Mouse (Mus musculus) hindbrain, embryonic 11.5 days (tissue): ENCODE measurements around the gene Gpc3. TPM values are rescaled to one million over a fixed set of nuclear protein-coding genes. Genes with fewer than 3 reads are reported as not detected.

Source experiments
- ATAC-seq: fragments of 200-750 bp; cut with Nextera tagmentation; 2 replicates; pipeline ENCODE4 v1.8.0; 2017; ENCODE audit warnings: mild to moderate bottlenecking, moderate TSS enrichment, moderate library complexity; ENCODE audit not compliant: low FRiP score
- DNase-seq: peaks from one replicate; pipeline ENCODE4 v3.0.0-alpha.2; 2015; ENCODE audit warnings: low spot score
- H3K27ac ChIP-seq: fragments of 300-500 bp; sonication (generic); 2 replicates; pipeline ENCODE4 v1.5.1; 2014; ENCODE audit warnings: mild to moderate bottlenecking, low read depth, low read length
- H3K27me3 ChIP-seq: fragments of 300-500 bp; sonication (generic); 2 replicates; pipeline ENCODE4 v1.6.1; 2014; ENCODE audit warnings: mild to moderate bottlenecking, low read length, moderate library complexity, mixed read lengths; ENCODE audit not compliant: control insufficient read depth, insufficient read depth
- H3K36me3 ChIP-seq: fragments of 300-500 bp; sonication (generic); 2 replicates; pipeline ENCODE4 v1.6.1; 2014; ENCODE audit warnings: mild to moderate bottlenecking, low read length, moderate library complexity, mixed read lengths; ENCODE audit not compliant: control insufficient read depth, insufficient read depth
- H3K4me1 ChIP-seq: fragments of 300-500 bp; sonication (generic); replicated peaks from 2 replicates; pipeline ENCODE4 v1.6.1; 2014; ENCODE audit warnings: low read length, mixed read lengths; ENCODE audit not compliant: control insufficient read depth, insufficient read depth
- H3K4me2 ChIP-seq: fragments of 300-500 bp; sonication (generic); replicated peaks from 2 replicates; pipeline ENCODE4 v1.6.1; 2014; ENCODE audit warnings: mild to moderate bottlenecking, low read depth, low read length
- H3K4me3 ChIP-seq: fragments of 300-500 bp; sonication (generic); 2 replicates; pipeline ENCODE4 v1.5.1; 2014; ENCODE audit warnings: low read depth, low read length
- H3K9ac ChIP-seq: fragments of 300-500 bp; sonication (generic); 2 replicates; pipeline ENCODE4 v1.6.1; 2014; ENCODE audit warnings: low read depth, low read length
- H3K9me3 ChIP-seq: fragments of 300-500 bp; sonication (generic); 2 replicates; pipeline ENCODE4 v1.6.1; 2016; ENCODE audit warnings: low read length; ENCODE audit not compliant: control insufficient read depth
- WGBS: fragments of 180-500 bp; shearing (Covaris S2); extraction: QIAGEN DNeasy Blood & Tissue Kit; methylation state at CpG from one replicate; pipeline ENCODE4 v1.1.7; 2014; 5-methylcytosine and 5-hydroxymethylcytosine counted together
- polyA plus RNA-seq: library from polyadenylated mRNA; unstranded; fragments of >200 nt; fragmentation: Nextera tagmentation; extraction: Ambion mirVana; gene quantifications from 2 replicates; pipeline ENCODE4 v1.2.1, GENCODE M21; 2014

The Gpc3 gene
- polyA plus RNA-seq, 1 experiment from 2014 or later = 338 TPM

GRCm38 (mm10) chrX:52489461-52489860 lies 124.3 kb downstream of the Gpc3 start:
- DNase-seq = no peak
- WGBS = 75% methylated on average over 4 of the region's 4 CpGs

GRCm38 (mm10) chrX:52455074-52455588 lies 158.6 kb downstream of the Gpc3 start:
- no peaks in the 10 kb centered on the region for H3K4me1 ChIP-seq
- no peak overlapping the region for H3K4me2 ChIP-seq
- H3K4me3 ChIP-seq = no peak overlapping the region
- H3K9ac ChIP-seq = no peak overlapping the region
- ATAC-seq = no peak
- no peak for DNase-seq
- H3K36me3 ChIP-seq = no peaks in the 10 kb centered on the region
- no peaks in the 10 kb centered on the region; the same call in 1 of the 2 replicates for H3K27me3 ChIP-seq
- no peak overlapping the region for H3K27ac ChIP-seq
- H3K9me3 ChIP-seq = no peaks in the 10 kb centered on the region
- 58% methylated on average over 5 of the region's 5 CpGs for WGBS

More at GRCm38 (mm10) chrX:52489461-52489860, 124.3 kb downstream of the Gpc3 start:
- Histone ChIP-seq H3K4me3 (no peak overlapping the region), H3K27ac (no peak overlapping the region), H3K4me1 (no peaks in the 10 kb centered on the region), H3K36me3 (no peaks in the 10 kb centered on the region), H3K4me2 (no peak overlapping the region), H3K9me3 (no peaks in the 10 kb centered on the region), H3K27me3 (no peaks in the 10 kb centered on the region), H3K9ac (no peak overlapping the region)
- no peak for ATAC-seq

DNA sequence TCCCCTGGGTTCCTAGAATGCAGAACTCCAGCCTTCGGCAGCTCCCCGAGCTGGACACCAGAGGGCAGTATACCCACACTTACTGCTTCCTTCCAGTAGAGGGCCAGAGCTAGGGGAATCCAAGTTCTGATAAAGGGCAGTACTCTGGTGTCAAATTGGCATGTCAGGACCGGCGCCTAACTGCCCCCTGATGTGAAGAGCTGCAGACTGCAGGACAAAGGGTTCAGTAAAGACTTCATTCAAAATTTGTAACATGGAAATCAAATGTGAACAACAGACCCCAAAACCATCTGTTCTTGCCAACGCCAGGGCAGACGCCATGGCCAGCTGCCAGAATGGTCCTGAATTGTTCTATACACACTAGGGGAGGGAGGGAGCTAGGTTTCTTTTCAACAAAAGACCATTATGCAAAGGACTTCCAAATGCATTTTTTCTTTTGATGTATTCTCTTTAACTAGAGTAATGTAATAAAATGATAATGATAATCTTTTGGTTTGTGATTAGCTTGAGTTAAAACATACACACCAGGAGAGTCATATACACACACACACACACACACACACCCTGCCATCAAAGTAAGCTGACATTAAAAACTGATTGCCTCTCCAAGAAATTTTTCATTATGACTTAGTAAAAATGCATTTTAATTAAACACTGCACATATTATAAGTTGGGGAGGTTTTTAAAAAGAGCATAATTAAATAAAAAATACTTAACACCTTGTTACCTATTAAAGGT lies 160.1 kb downstream of the Gpc3 start:
- no peaks in the 10 kb centered on the region; the same call in 1 of the 2 replicates for H3K27me3 ChIP-seq
- no peak overlapping the region for H3K27ac ChIP-seq
- H3K9me3 ChIP-seq = no peaks in the 10 kb centered on the region
- ATAC-seq (peak; percentile 93), DNase-seq (peak; percentile 84)
- 29% methylated on average over 6 of the region's 6 CpGs for WGBS
- no peak overlapping the region for H3K4me2 ChIP-seq
- no peak overlapping the region for H3K9ac ChIP-seq
- no peak overlapping the region for H3K4me3 ChIP-seq
- no peaks in the 10 kb centered on the region for H3K4me1 ChIP-seq
- H3K36me3 ChIP-seq = no peaks in the 10 kb centered on the region

GRCm38 (mm10) chrX:52449177-52449576 lies 164.6 kb downstream of the Gpc3 start:
- DNase-seq (no peak), ATAC-seq (no peak)
- 63% methylated on average over 2 of the region's 2 CpGs for WGBS
- Histone ChIP-seq H3K9me3 (no peaks in the 10 kb centered on the region), H3K36me3 (no peaks in the 10 kb centered on the region), H3K27me3 (no peaks in the 10 kb centered on the region; the same call in 1 of the 2 replicates), H3K27ac (no peak overlapping the region), H3K9ac (no peak overlapping the region), H3K4me3 (no peak overlapping the region), H3K4me1 (no peaks in the 10 kb centered on the region), H3K4me2 (no peak overlapping the region)

GRCm38 (mm10) chrX:52448496-52448895 lies 165.3 kb downstream of the Gpc3 start:
- DNase-seq (no peak), ATAC-seq (no peak)
- 33% methylated on average over 3 of the region's 3 CpGs for WGBS

DNA sequence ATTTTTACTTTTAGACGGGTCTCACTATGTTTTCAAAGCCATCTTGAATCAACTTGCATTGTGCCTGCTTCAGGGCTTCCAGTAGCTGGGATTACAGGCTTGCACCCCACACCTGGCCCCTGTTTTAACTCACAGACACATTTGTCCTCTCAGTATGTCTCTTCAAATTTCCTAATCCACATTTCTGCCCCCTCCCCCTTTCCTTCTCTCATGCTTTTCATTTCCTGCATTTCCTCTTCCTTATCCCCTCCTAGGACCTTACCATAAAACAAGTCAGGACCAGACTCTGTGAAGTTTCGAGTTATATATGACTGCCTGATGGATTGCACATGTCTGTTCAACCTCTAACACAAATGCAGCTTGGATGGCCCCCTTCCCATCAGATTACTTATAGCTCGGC lies 167.2 kb downstream of the Gpc3 start:
- Histone ChIP-seq H3K27ac (no peak overlapping the region), H3K9ac (no peak overlapping the region), H3K36me3 (no peaks in the 10 kb centered on the region), H3K4me2 (no peak overlapping the region), H3K27me3 (no peaks in the 10 kb centered on the region; the same call in 1 of the 2 replicates), H3K4me3 (no peak overlapping the region), H3K9me3 (no peaks in the 10 kb centered on the region), H3K4me1 (no peaks in the 10 kb centered on the region)
- WGBS = 68% methylated on average over 3 of the region's 3 CpGs
- no peak for DNase-seq
- ATAC-seq = no peak

More at GRCm38 (mm10) chrX:52448496-52448895, 165.3 kb downstream of the Gpc3 start:
- Histone ChIP-seq H3K4me2 (no peak overlapping the region), H3K27ac (no peak overlapping the region), H3K36me3 (no peaks in the 10 kb centered on the region), H3K4me3 (no peak overlapping the region), H3K27me3 (no peaks in the 10 kb centered on the region; the same call in 1 of the 2 replicates), H3K9ac (no peak overlapping the region), H3K4me1 (no peaks in the 10 kb centered on the region), H3K9me3 (no peaks in the 10 kb centered on the region)

DNA sequence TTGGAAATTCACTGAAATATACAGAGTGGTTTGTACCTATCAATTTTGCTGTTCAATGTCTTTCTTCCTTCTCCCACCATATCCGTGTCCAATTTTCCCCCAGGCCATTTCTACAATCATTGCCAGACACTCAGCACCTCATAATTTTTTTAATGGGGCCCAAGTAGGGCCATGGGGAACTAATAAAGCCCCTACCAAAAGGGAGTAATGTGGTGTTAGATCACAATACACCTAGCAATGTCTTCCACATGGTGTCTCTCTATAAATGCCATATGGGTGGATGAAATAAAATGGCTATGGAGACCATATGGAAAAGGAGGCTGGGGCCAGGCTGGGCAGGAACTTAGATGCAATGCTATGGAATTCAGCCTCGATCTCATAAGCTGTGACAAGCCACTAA lies 168.8 kb downstream of the Gpc3 start:
- Histone ChIP-seq H3K27me3 (no peaks in the 10 kb centered on the region), H3K27ac (no peak overlapping the region), H3K4me1 (no peaks in the 10 kb centered on the region), H3K9ac (no peak overlapping the region), H3K4me3 (no peak overlapping the region), H3K9me3 (no peaks in the 10 kb centered on the region), H3K4me2 (no peak overlapping the region), H3K36me3 (no peaks in the 10 kb centered on the region)
- DNase-seq (no peak), ATAC-seq (no peak)
- 71% methylated on average over 2 of the region's 2 CpGs for WGBS

DNA sequence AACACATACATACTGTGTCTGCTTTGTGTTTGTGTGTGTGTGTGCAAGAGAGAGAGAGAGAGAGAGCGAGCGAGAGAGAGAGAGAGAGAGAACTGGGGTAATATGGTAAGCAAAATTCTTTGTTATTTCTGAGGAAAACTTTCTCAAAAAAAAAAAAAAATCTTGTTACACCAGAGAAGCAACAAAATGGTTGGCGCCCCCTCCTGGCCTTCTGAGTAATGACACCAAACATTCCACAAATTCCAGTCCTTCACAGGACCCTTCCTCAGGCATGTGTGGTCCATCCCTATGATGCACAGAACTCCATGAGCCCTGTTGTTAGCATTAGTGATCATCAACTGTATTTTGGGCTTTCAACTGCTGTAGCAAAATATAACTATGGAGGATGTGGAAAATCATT lies 172.0 kb downstream of the Gpc3 start:
- no peak overlapping the region for H3K27ac ChIP-seq
- no peaks in the 10 kb centered on the region for H3K36me3 ChIP-seq
- no peak overlapping the region for H3K9ac ChIP-seq
- DNase-seq (peak; percentile 34), ATAC-seq (no peak)
- H3K9me3 ChIP-seq = no peaks in the 10 kb centered on the region
- 58% methylated on average over 3 of the region's 3 CpGs for WGBS
- H3K4me2 ChIP-seq = no peak overlapping the region
- no peaks in the 10 kb centered on the region for H3K4me1 ChIP-seq
- no peak overlapping the region for H3K4me3 ChIP-seq
- H3K27me3 ChIP-seq = no peaks in the 10 kb centered on the region

GRCm38 (mm10) chrX:52439421-52439820 lies 174.3 kb downstream of the Gpc3 start:
- 83% methylated on average over 5 of the region's 5 CpGs for WGBS
- no peak overlapping the region for H3K4me3 ChIP-seq
- DNase-seq = no peak
- no peaks in the 10 kb centered on the region for H3K4me1 ChIP-seq
- H3K27me3 ChIP-seq = no peaks in the 10 kb centered on the region
- H3K9me3 ChIP-seq = no peaks in the 10 kb centered on the region
- no peak for ATAC-seq
- no peaks in the 10 kb centered on the region for H3K36me3 ChIP-seq
- H3K27ac ChIP-seq = no peak overlapping the region
- H3K4me2 ChIP-seq = no peak overlapping the region
- no peak overlapping the region for H3K9ac ChIP-seq
